Mouse (Mus musculus) cortical plate, adult 2 months (tissue): ENCODE results near the gene Acsbg1. TPM values are rescaled to one million over a fixed set of nuclear protein-coding genes. Genes with fewer than 3 reads are reported as not detected.
"Not testable (repeated sequence)": the region's sequence is repeated elsewhere in the genome, so short reads cannot be mapped to it uniquely, and the experiment has no call there.

ENCODE experiments used
- H3K27ac ChIP-seq: fragments of 200-500 bp; 2 replicates; pipeline ENCODE4 v1.5.1; 2012; ENCODE audit warnings: low read length, control low read depth, inconsistent platforms; ENCODE audit not compliant: insufficient read depth
- H3K4me1 ChIP-seq: fragments of 200-500 bp; 2 replicates; pipeline ENCODE4 v1.6.1; 2011; ENCODE audit warnings: low read length; ENCODE audit not compliant: control insufficient read depth, insufficient read depth
- H3K4me3 ChIP-seq: fragments of 200-500 bp; 2 replicates; pipeline ENCODE4 v1.5.1; 2011; ENCODE audit warnings: mild to moderate bottlenecking, low read length, control low read depth; ENCODE audit not compliant: insufficient read depth
- CTCF ChIP-seq: fragments of 200-500 bp; IDR thresholded peaks from 2 replicates; pipeline ENCODE4 v1.5.1; 2011; ENCODE audit warnings: mild to moderate bottlenecking, control low read depth, low read length; ENCODE audit not compliant: insufficient read depth; ENCODE audit errors: extremely low read depth
- POLR2A ChIP-seq: fragments of 200-500 bp; IDR thresholded peaks from 2 replicates; pipeline ENCODE4 v1.6.1; 2011; ENCODE audit warnings: mild to moderate bottlenecking, low read length, control low read depth; ENCODE audit not compliant: insufficient read depth; ENCODE audit errors: extremely low read depth
- polyA plus RNA-seq: library from polyadenylated mRNA; depleted of rRNA; stranded (reverse); fragments of >200 nt; gene quantifications from 2 replicates; pipeline ENCODE4 v1.2.3, GENCODE M21; 2012

Gene Acsbg1
- polyA plus RNA-seq, 1 experiment, result 193 TPM

DNA sequence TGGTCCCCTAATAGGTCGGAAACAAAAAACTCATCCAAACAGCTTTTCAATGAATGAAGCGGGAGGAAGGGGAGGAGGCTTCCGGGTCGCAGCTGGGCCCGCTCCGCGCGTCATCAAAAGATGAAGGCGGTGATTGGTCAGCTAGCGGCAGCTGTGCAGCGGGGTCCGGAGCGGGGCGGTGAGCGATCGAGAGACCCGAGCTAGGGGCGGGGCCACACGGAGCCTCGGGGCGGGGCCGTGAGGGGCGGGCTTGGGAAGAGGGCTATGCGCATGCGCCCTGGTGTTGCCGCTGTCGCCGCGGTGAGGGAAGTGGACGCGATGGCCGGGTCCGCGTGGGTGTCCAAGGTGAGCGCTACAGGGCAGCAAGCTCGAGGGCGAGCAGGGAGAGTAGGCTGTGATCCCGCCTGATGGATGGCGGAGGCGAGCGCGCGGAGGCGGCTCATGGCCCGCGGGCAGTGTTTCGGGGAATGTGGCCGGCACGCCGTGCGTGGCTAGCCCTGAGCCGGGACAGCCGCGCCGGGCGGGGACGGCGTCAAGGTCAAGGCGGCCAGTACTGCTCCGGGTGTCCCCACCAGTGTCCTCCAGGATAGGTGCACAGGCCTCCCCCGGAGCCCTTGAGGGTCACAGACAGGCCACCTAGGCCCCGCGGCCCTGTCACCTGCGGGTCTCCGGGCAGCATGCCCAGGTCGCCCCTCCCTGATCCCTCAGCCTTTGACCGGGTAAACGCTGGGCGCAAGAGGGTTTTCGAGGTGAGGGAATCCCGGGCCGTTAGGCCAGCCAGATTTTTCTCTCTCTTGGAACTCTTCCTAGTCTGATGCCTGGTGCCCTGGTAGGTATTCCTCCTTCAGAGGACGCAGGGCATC lies 75.2 kb downstream of the Acsbg1 start, which contains the start of gene Idh3a:
Idh3a (plus strand) TSS at position 136 of the 863 bp plus-strand sequence.
- peak; percentile 77; the same call in 1 of the 2 replicates for TF ChIP-seq POLR2A
- TF ChIP-seq CTCF, result no peak
- Histone ChIP-seq H3K4me1 (peaks cover 8% of the 10 kb centered on the region), H3K27ac (peak within 1 kb of the TSS; percentile 30), H3K4me3 (peak within 1 kb of the TSS; percentile 69)

DNA sequence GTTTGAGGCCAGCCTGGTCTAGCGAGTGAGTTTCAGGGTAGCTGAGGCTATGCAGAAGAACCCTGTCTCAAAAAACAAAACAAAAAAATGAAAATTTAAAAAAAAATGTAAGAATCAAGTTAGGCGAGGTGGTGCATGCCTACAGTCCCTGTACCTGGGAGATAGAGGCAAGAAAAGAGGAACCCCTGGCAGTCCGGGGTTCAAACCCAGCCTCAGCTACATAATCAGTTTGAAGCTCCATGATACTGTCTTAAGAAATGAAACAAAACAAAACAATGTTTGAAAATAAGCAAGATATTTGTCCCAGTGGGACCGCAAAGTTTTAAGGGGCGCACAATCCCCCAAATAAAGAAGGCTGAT lies 75.9 kb downstream of the Acsbg1 start:
- TF ChIP-seq POLR2A (no peak), CTCF (no peak)
- H3K27ac ChIP-seq, result no peak overlapping the region
- H3K4me3 ChIP-seq, result peak overlapping the region; percentile 69; the same call in 1 of the 2 replicates
- peaks cover 8% of the 10 kb centered on the region for H3K4me1 ChIP-seq

DNA sequence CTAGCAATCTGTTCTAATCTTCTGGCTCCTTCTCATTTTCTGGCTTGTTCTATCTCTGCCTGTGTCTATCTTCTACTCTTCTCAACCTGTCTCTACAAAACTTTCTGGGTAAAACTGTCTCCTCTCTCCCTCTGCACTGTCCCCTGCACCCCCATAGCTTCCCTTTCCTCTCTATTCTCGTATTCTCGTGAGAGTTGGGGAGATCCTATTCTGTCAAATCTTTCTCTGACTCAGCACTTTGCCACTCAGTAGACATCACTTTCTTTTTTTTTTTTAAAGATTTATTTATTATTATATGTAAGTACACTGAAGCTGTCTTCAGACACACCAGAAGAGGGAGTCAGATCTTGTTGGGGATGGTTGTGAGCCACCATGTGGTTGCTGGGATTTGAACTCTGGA lies 77.5 kb downstream of the Acsbg1 start:
- H3K4me1 ChIP-seq, H3K27ac ChIP-seq, H3K4me3 ChIP-seq: not testable (repeated sequence)

DNA sequence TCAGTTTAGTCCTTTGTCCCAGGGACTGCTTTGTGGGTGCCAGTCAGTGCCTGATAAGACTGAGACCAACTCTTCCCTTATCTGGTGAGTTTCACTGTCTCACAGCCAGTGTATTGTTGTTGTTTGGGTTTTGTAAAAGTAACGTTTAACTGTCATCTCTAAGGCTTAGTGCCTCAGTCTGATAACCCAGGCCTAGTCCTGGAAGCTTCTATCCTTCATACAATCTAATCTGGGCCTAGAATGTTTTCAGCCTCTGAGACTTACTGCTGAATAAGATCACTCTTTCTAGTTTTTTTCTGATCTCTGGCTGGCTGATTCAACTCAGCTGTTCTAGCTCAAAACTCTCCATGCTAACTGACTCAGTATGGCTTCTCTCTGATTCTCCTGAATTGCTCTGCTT lies 78.0 kb downstream of the Acsbg1 start:
- H3K4me1 ChIP-seq, result peaks cover 7% of the 10 kb centered on the region
- no peak overlapping the region for H3K27ac ChIP-seq
- TF ChIP-seq CTCF (no peak), POLR2A (no peak)
- no peak overlapping the region for H3K4me3 ChIP-seq

DNA sequence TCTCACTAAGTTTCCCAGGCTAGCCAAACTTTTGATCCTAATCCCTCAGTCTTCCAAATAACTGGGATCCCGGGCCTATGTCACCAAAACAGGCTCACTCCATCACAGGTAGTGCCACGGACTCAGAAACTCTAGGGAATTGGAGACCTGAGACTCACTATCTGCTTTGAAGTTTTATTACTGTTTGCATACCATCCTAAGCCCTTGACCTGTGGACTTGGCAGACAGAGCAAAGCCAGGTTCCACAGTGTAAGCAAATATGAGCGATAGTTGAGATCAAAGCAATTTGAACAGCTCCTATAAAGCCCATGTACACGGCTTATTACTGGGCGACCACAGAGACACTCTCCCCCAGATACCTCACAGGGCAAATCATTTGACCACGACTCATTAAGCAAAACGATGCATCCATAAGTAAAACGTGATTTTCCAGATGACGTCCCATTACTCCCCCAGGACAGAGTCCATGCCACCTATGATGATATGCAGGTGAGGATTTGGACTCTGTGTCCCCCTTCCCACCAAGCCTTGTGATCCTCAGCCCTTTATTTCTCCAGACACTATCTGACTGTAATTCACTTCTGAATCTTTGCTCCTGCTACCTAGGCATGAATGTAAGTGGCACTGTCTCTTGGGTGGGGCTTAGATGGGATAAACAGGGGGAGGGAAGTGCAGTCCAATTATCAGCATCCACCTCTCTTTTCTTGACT lies 90.4 kb downstream of the Acsbg1 start:
- no peaks in the 10 kb centered on the region for H3K4me1 ChIP-seq
- no peak overlapping the region for H3K27ac ChIP-seq
- H3K4me3 ChIP-seq, result no peak overlapping the region
- TF ChIP-seq CTCF (no peak), POLR2A (no peak)

DNA sequence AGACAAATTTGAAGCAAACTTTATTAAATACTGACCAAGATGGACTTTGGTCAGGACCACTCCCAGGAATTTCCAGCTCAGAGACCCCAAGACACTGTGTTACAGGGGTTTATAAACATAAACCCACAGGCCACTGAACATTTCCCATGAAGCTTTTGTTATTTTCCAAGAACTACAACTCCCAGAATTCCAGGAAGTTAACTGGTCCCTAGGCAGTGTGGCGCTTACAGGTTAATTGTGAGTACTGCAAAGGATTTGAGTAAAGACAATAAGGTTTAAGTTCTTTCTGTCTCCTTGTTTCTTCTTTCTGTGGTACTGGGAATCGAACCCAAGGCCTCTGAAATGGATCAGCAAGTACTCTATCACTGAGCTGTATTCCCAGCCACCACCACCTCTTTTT lies 92.9 kb downstream of the Acsbg1 start:
- Histone ChIP-seq H3K4me3 (no peak overlapping the region), H3K27ac (no peak overlapping the region), H3K4me1 (no peaks in the 10 kb centered on the region)
- no peak for TF ChIP-seq CTCF
- TF ChIP-seq POLR2A, result no peak

DNA sequence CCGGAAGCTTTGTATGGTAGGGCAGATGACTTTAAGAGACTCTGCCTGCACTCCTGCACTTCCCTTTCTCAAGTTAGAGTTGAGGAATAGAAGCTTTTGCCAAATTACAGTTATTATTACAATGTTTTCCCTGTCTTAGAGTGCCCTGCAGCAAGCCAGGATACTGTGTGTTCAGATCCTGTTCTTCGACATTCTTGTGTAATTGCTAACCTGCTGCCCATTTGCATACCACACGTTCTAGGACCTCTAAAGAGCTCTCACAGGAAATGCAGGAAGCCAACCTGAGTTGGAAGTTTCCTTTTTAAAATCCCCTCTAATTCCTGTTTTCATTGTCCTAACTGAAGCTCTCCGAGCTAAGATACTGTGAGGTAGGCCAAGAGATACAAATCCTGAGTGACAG lies 94.7 kb downstream of the Acsbg1 start:
- TF ChIP-seq POLR2A, result no peak
- TF ChIP-seq CTCF, result no peak
- no peak overlapping the region for H3K27ac ChIP-seq
- no peak overlapping the region for H3K4me3 ChIP-seq
- H3K4me1 ChIP-seq, result no peaks in the 10 kb centered on the region

DNA sequence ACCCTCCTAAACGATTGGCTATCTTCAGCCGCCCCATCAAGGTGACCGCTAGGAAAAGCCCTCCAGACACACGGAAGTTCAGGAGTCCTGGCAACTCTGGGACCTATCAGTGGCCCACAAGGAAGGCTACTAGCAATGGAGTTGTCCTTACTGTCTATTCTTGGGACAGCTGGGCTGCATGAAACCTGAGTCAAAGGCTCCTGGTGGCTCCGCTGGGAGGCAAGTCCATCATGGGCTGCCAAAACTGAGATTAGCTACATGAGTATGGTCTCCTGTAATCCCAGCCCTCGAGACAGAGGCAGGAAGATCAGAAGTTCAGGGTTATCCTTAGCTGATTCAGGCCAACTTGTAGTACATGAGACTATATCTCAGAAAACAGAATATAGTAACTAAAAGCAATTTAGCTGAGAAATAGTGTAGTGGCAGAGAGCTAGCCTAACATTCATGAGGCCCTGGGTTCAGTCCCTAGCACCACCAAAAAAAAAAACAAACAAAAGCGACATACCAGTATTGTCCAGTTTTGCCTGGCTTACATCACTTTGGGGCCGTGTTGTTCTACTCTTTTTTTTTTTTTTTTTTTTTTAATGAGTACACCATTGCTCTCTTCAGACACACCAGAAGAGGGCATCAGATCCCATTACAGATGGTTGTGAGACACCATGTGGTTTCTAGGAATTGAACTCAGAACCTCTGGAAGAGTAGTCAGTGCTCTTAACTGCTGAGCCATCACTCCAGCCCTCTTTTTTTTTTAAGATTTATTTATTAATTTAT lies 100.7 kb downstream of the Acsbg1 start:
- Histone ChIP-seq H3K4me3 (no peak overlapping the region), H3K27ac (no peak overlapping the region), H3K4me1 (no peaks in the 10 kb centered on the region; the same call in 1 of the 2 replicates)
- TF ChIP-seq CTCF (no peak), POLR2A (no peak)

DNA sequence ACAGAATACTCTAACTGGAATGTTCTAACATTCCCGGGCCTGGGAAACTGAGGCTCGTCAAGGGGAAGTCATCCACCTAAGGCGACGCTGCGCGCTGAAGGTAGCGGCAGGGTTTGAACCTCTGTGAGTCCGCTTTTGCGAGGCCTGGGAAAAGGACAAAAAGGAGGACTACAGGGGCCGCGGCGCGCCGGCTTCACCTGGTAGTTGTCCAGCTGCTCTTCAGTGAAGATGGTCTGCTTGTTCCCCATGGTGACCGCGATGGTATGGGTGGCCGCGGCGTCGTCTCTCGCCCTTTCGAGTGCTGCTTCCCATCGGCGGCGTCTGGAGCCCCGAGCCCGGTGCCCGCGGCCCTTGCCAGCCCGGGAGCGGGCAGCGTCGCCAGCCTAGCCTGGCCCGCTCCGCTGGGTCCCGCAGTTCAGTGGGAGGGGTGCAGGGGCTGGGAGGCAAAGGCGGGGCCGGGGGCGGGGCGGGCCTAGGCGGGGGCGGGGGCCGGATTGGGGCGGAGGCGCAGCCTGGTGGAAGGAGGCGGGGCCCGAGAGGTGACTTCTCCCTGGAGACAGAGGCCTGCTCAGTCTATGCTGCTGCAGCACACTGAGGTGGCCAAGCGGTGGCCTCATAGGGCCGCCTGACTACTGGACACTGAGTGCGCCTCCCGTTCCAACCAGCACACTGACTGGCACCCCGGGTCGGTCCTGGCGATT lies 101.7 kb downstream of the Acsbg1 start, which contains the start of gene Cib2:
Cib2 (minus strand) TSS at position 448 of the 701 bp plus-strand sequence.
- peak within 1 kb of the TSS; percentile 74 for H3K4me3 ChIP-seq
- H3K27ac ChIP-seq, result no peak within 1 kb of the TSS
- TF ChIP-seq CTCF (no peak), POLR2A (peak; percentile 40; the same call in 1 of the 2 replicates)
- no peaks in the 10 kb centered on the region; the same call in none of the 2 replicates for H3K4me1 ChIP-seq
